Mouse (Mus musculus) megakaryocyte progenitor cell, adult 5-6 weeks (primary cell): Measurements from ENCODE around the gene Slfn9. TPM values are rescaled to one million over a fixed set of nuclear protein-coding genes. Genes with fewer than 3 reads are reported as not detected.

ENCODE experiments used
- total RNA-seq, 2 experiments: library from RNA; stranded (forward) in 1 of 2; stranded (reverse) in 1 of 2; fragments of 157-497, 149-512 nt in 1 of 2; fragments of 200-1000 nt in 1 of 2; gene quantifications; 2 replicates each; pipeline versions ENCODE4 v1.2.3 to v1.2.4; 2015 to 2017

The Slfn9 gene
- total RNA-seq, 2 experiments from 2014 or later = 33.1 to 33.6 TPM

Other genes with a start within 250 kb of the Slfn9 start
- gene Cct6b, start 227.5 kb downstream of the Slfn9 start, total RNA-seq (2015) = 0.30 and 0.32 TPM in 2 replicates
- 0.08 and 0.37 TPM in 2 replicates for gene Cct6b, start 227.5 kb downstream of the Slfn9 start, total RNA-seq (2017)
- 20.1 and 20.8 TPM in 2 replicates for gene Zfp830, start 227.5 kb downstream of the Slfn9 start, total RNA-seq (2015)
- gene Zfp830, start 227.5 kb downstream of the Slfn9 start, total RNA-seq (2017) = 46.3 and 54.1 TPM in 2 replicates
- gene Lig3, start 210.7 kb downstream of the Slfn9 start, total RNA-seq (2015) = 31.3 and 39.5 TPM in 2 replicates
- gene Lig3, start 210.7 kb downstream of the Slfn9 start, total RNA-seq (2017) = 37.6 and 67.4 TPM in 2 replicates
- 26.3 and 27.5 TPM in 2 replicates for gene Rffl, start 120.6 kb downstream of the Slfn9 start, total RNA-seq (2015)
- 18.3 and 18.9 TPM in 2 replicates for gene Rffl, start 120.6 kb downstream of the Slfn9 start, total RNA-seq (2017)
- 14.7 and 15.6 TPM in 2 replicates for gene Rad51d, start 101.2 kb downstream of the Slfn9 start, total RNA-seq (2015)
- gene Rad51d, start 101.2 kb downstream of the Slfn9 start, total RNA-seq (2017) = 9.8 and 10.6 TPM in 2 replicates
- gene Fndc8, start 99.7 kb downstream of the Slfn9 start, total RNA-seq (2015) = not detected in 2 replicates
- not detected in 2 replicates for gene Fndc8, start 99.7 kb downstream of the Slfn9 start, total RNA-seq (2017)
- gene Nle1, start 83.4 kb downstream of the Slfn9 start, total RNA-seq (2015) = 21.1 and 27.4 TPM in 2 replicates
- gene Nle1, start 83.4 kb downstream of the Slfn9 start, total RNA-seq (2017) = 20.3 and 27.2 TPM in 2 replicates
- 0.05 and 0.07 TPM in 2 replicates for gene Unc45b, start 81.3 kb downstream of the Slfn9 start, total RNA-seq (2015)
- not detected in 2 replicates for gene Unc45b, start 81.3 kb downstream of the Slfn9 start, total RNA-seq (2017)
- 1.4 and 1.5 TPM in 2 replicates for gene Slfn5, start 40.5 kb downstream of the Slfn9 start, total RNA-seq (2015)
- 1.7 and 2.8 TPM in 2 replicates for gene Slfn5, start 40.5 kb downstream of the Slfn9 start, total RNA-seq (2017)
- gene Slfn8, start 29.0 kb upstream of the Slfn9 start, total RNA-seq (2015) = 8.6 and 10.9 TPM in 2 replicates
- gene Slfn8, start 29.0 kb upstream of the Slfn9 start, total RNA-seq (2017) = 7.7 and 13.3 TPM in 2 replicates
- gene Slfn2, start 73.3 kb upstream of the Slfn9 start, total RNA-seq (2015) = 13.3 and 20.8 TPM in 2 replicates
- 38.8 and 50.9 TPM in 2 replicates for gene Slfn2, start 73.3 kb upstream of the Slfn9 start, total RNA-seq (2017)
- 2.7 and 3.3 TPM in 2 replicates for gene Slfn1, start 125.0 kb upstream of the Slfn9 start, total RNA-seq (2015)
- 5.4 and 5.8 TPM in 2 replicates for gene Slfn1, start 125.0 kb upstream of the Slfn9 start, total RNA-seq (2017)
- 19.0 and 22.5 TPM in 2 replicates for gene Slfn4, start 183.4 kb upstream of the Slfn9 start, total RNA-seq (2015)
- 7.9 and 9.8 TPM in 2 replicates for gene Slfn4, start 183.4 kb upstream of the Slfn9 start, total RNA-seq (2017)
- gene Slfn3, start 199.5 kb upstream of the Slfn9 start, total RNA-seq (2015) = 21.3 and 22.2 TPM in 2 replicates
- 26.4 and 30.4 TPM in 2 replicates for gene Slfn3, start 199.5 kb upstream of the Slfn9 start, total RNA-seq (2017)